9 mouse cellular contexts compared by ENCODE assay signal in the genomic region with DNA sequence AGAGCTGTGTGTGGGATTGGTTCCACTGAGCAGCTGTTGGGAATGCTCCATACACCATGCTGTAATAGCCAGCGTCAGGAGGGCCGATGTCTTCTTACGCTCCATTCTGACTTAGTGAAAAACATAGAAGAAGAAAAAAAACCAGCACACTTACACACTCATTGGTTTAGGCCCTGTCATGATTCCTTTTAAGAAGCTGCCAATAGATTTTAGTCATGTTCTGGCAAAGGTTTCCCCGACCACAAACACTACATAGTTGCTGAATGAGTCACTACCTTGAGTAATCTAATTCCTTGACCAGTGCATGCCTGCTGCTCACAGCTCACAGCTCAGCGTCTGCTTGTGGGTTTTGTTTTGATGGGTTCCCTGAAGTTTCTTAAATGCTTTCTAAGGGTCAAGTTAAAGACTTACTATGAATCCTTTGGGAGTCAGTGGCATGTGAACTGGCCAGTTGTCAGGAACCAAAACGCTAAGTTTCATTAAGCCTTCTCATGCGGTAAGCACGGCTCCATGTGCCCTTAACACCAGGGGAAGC. TPM values are rescaled to one million over a fixed set of nuclear protein-coding genes. Genes with fewer than 3 reads are reported as not detected.
DNase-seq lines count a peak whose midpoint lies in the region; ATAC-seq and TF ChIP-seq lines count a peak whose summit lies in the region.
"Had no signal": no experiment of that assay in that cellular context is flagged by ENCODE, and none has a peak within 500 bp of the region (broad histone marks: within the 10 kb centered on the region; RNA-seq: fewer than 3 reads in every experiment).

No protein-coding gene starts in this region.

- H3K79me2 ChIP-seq in myocyte (ENCODE audit: control insufficient read depth, insufficient read depth): no peaks in the 10 kb centered on the region

- no peaks in the 10 kb centered on the region for H3K36me3 ChIP-seq in hindbrain, embryonic 11.5 days (ENCODE audit: control insufficient read depth, insufficient read depth, low read length)
- H3K36me3 ChIP-seq in hindbrain, embryonic 16.5 days (ENCODE audit: control insufficient read depth, insufficient read depth, low read length): no peaks in the 10 kb centered on the region
- H3K36me3 ChIP-seq in kidney, embryonic 15.5 days: no peaks in the 10 kb centered on the region
- H3K36me3 ChIP-seq in myocyte (ENCODE audit: control insufficient read depth, insufficient read depth): no peaks in the 10 kb centered on the region
- H3K36me3 ChIP-seq: G1E had no signal

- no peak overlapping the region for H3K4me3 ChIP-seq in hindbrain, embryonic 11.5 days (ENCODE audit: low read depth, low read length)
- H3K4me3 ChIP-seq in hindbrain, embryonic 16.5 days (ENCODE audit: low read length): no peak overlapping the region
- peak overlapping the region; percentile 2; the same call in 1 of the 2 replicates for H3K4me3 ChIP-seq in brown adipose tissue, adult 24 weeks (ENCODE audit: insufficient read depth, low read depth, low read length)
- H3K4me3 ChIP-seq in kidney, embryonic 15.5 days (replicated peaks): no peak overlapping the region
- no peak overlapping the region for H3K4me3 ChIP-seq in myocyte

- DNase-seq in hindbrain, embryonic 11.5 days (ENCODE audit: low spot score): peak; percentile 24
- DNase-seq in heart, adult 18-20 months: peak; percentile 75 to 82
- no peak for DNase-seq in testis, postnatal 10 days (ENCODE audit: low spot score)
- DNase-seq in thymus, postnatal 0 days (ENCODE audit: low spot score): no peak

- no peak overlapping the region for H3K4me2 ChIP-seq in hindbrain, embryonic 11.5 days (replicated peaks; ENCODE audit: low read depth, low read length)
- H3K4me2 ChIP-seq in hindbrain, embryonic 16.5 days (ENCODE audit: low read length): no peak overlapping the region
- peak overlapping the region; percentile 3; the same call in 1 of the 2 replicates for H3K4me2 ChIP-seq in kidney, embryonic 15.5 days
- H3K4me2 ChIP-seq in myocyte (ENCODE audit: low read depth): peak overlapping the region; percentile 73

- ATAC-seq in hindbrain, embryonic 11.5 days (ENCODE audit: low FRiP score): no peak
- ATAC-seq in hindbrain, embryonic 16.5 days: no peak
- ATAC-seq in kidney, embryonic 15.5 days (replicated peaks; ENCODE audit: low FRiP score): peak; percentile 90

- no peak overlapping the region for H3K27ac ChIP-seq in hindbrain, embryonic 11.5 days (ENCODE audit: low read depth, low read length)
- no peak overlapping the region for H3K27ac ChIP-seq in hindbrain, embryonic 16.5 days (ENCODE audit: low read depth, low read length)
- H3K27ac ChIP-seq in brown adipose tissue, adult 24 weeks (replicated peaks; ENCODE audit: low read depth, low read length): no peak overlapping the region
- H3K27ac ChIP-seq in kidney, embryonic 15.5 days: peak overlapping the region; percentile 72

- no peak for TF ChIP-seq POLR2A in myocyte (IDR thresholded peaks at IDR 0.05; ENCODE audit: insufficient read length, low read depth)

- no peak overlapping the region for H3ac ChIP-seq in myocyte (ENCODE audit: control insufficient read depth, insufficient read length)

- no peaks in the 10 kb centered on the region for H3K4me1 ChIP-seq in hindbrain, embryonic 11.5 days (replicated peaks; ENCODE audit: control insufficient read depth, insufficient read depth, low read length)
- no peaks in the 10 kb centered on the region for H3K4me1 ChIP-seq in hindbrain, embryonic 16.5 days (ENCODE audit: control insufficient read depth, insufficient read depth, low read depth, low read length)
- no peaks in the 10 kb centered on the region for H3K4me1 ChIP-seq in brown adipose tissue, adult 24 weeks (ENCODE audit: control insufficient read depth, insufficient read depth, insufficient read length, low read length)
- H3K4me1 ChIP-seq in kidney, embryonic 15.5 days: peaks cover 43% of the 10 kb centered on the region

- H3K9ac ChIP-seq in hindbrain, embryonic 11.5 days (ENCODE audit: low read depth, low read length): no peak overlapping the region
- no peak overlapping the region for H3K9ac ChIP-seq in hindbrain, embryonic 16.5 days (ENCODE audit: low read depth, low read length)
- 0 out of 2 replicates have a peak overlapping the region, but pooled peaks have one; percentile 30 for H3K9ac ChIP-seq in kidney, embryonic 15.5 days

- no peaks in the 10 kb centered on the region for H3K9me3 ChIP-seq in hindbrain, embryonic 11.5 days (ENCODE audit: control insufficient read depth, low read length)
- H3K9me3 ChIP-seq in hindbrain, embryonic 16.5 days (ENCODE audit: control insufficient read depth, low read length): no peaks in the 10 kb centered on the region
- no peaks in the 10 kb centered on the region for H3K9me3 ChIP-seq in kidney, embryonic 15.5 days (replicated peaks)
- H3K9me3 ChIP-seq: G1E had no signal

- H3K27me3 ChIP-seq in hindbrain, embryonic 11.5 days (ENCODE audit: control insufficient read depth, insufficient read depth, low read length): no peaks in the 10 kb centered on the region
- H3K27me3 ChIP-seq in hindbrain, embryonic 16.5 days (replicated peaks; ENCODE audit: control insufficient read depth, insufficient read depth, low read length): no peaks in the 10 kb centered on the region
- H3K27me3 ChIP-seq in kidney, embryonic 15.5 days: no peaks in the 10 kb centered on the region
- no peaks in the 10 kb centered on the region for H3K27me3 ChIP-seq in myocyte (ENCODE audit: control insufficient read depth, insufficient read depth, insufficient read length)

- WGBS in hindbrain, embryonic 11.5 days: 56% methylated on average over 8 of the region's 8 CpGs
- 48% methylated on average over 8 of the region's 8 CpGs for WGBS in hindbrain, embryonic 16.5 days
- WGBS in kidney, embryonic 15.5 days: 30% methylated on average over 8 of the region's 8 CpGs

TF ChIP-seq in myocyte, 11 proteins besides CTCF, POLR2A, EP300 and RAD21:
- TF ChIP-seq MYOD1 (IDR thresholded peaks at IDR 0.05; ENCODE audit: control insufficient read depth in 1 of 3, insufficient read length in 2 of 3, low read depth in 2 of 3): peak in 2 of 3 experiments; percentile 36 to 47
- TF ChIP-seq TCF3 (IDR thresholded peaks at IDR 0.05; ENCODE audit: insufficient read length, low read depth): peak; percentile 26
- peak; percentile 63 for TF ChIP-seq CEBPB (IDR thresholded peaks at IDR 0.05; ENCODE audit: insufficient read depth, poor library complexity, severe bottlenecking)
- no peak for TF ChIP-seq POLR2AphosphoS2 (IDR thresholded peaks at IDR 0.05; ENCODE audit: insufficient read length, low read depth)
- TF ChIP-seq TCF12 (IDR thresholded peaks at IDR 0.05; ENCODE audit: insufficient read depth, poor library complexity, severe bottlenecking): peak; percentile 41

RNA-seq across cellular contexts. Expression of gene Bach2, which starts 58.8 kb away (rescaled TPM):
- 23.8 and 23.9 TPM in 2 replicates for polyA plus RNA-seq in hindbrain, embryonic 11.5 days (2014; fragmentation: Nextera tagmentation; extraction: Ambion mirVana)
- 19.1 and 20.4 TPM in 2 replicates for polyA plus RNA-seq in hindbrain, embryonic 16.5 days (2015; fragmentation: Nextera tagmentation; extraction: Ambion mirVana)
- polyA plus RNA-seq in brown adipose tissue, adult 24 weeks (2012; ENCODE audit: insufficient read depth, insufficient read length, missing spikeins): 0.21 and 1.2 TPM in 2 replicates
- 1 to 10 TPM; 4.2 to 6.2 TPM for total RNA-seq in heart, adult 18-20 months (2021)
- polyA plus RNA-seq in kidney, embryonic 15.5 days (2015; fragmentation: Nextera tagmentation; extraction: Ambion mirVana): 8.0 and 8.8 TPM in 2 replicates
- polyA plus RNA-seq in myocyte (2012; fragmentation: generic; extraction: Trizol): 0.29 TPM
- 3.7 and 4.8 TPM in 2 replicates for polyA plus RNA-seq in thymus, postnatal 0 days (2015; fragmentation: Nextera tagmentation; extraction: Ambion mirVana)
- polyA plus RNA-seq: G1E had no signal

Comparison
In these comparisons a context has a peak if more than half of its experiments do, and no peak if none do; other contexts are left out.
1. DNase-seq: peak in hindbrain, embryonic 11.5 days (single experiment) and heart, adult 18-20 months (2 of 2); none in testis, postnatal 10 days (single experiment) and thymus, postnatal 0 days (single experiment).
2. H3K4me2 ChIP-seq: peak in kidney, embryonic 15.5 days (single experiment) and myocyte (single experiment); none in hindbrain, embryonic 11.5 days (single experiment) and hindbrain, embryonic 16.5 days (single experiment).